Mouse (Mus musculus) lung, embryonic 14.5 days (tissue): ENCODE measurements around the gene Hck. TPM values are rescaled to one million over a fixed set of nuclear protein-coding genes. Genes with fewer than 3 reads are reported as not detected.

ENCODE experiments used
- ATAC-seq: fragments of 200-750 bp; cut with Nextera tagmentation; 2 replicates; pipeline ENCODE4 v1.8.0; 2017; ENCODE audit warnings: mild to moderate bottlenecking, moderate TSS enrichment, moderate library complexity; ENCODE audit not compliant: insufficient read depth
- DNase-seq: peaks from one replicate; pipeline ENCODE4 v3.0.0-alpha.2; 2015
- H3K27ac ChIP-seq: fragments of 300-500 bp; sonication (generic); 2 replicates; pipeline ENCODE4 v1.5.1; 2014; ENCODE audit warnings: low read depth, mild to moderate bottlenecking, moderate library complexity
- H3K27me3 ChIP-seq: fragments of 300-500 bp; sonication (generic); 2 replicates; pipeline ENCODE4 v1.6.1; 2014; ENCODE audit warnings: low read length, control low read depth; ENCODE audit not compliant: insufficient read depth
- H3K36me3 ChIP-seq: fragments of 300-500 bp; sonication (generic); 2 replicates; pipeline ENCODE4 v1.6.1; 2014; ENCODE audit warnings: control low read depth; ENCODE audit not compliant: insufficient read depth
- H3K4me1 ChIP-seq: fragments of 300-500 bp; sonication (generic); 2 replicates; pipeline ENCODE4 v1.6.1; 2014; ENCODE audit warnings: antibody characterized with exemption, control low read depth; ENCODE audit not compliant: insufficient read depth
- H3K4me2 ChIP-seq: fragments of 300-500 bp; sonication (generic); 2 replicates; pipeline ENCODE4 v1.6.1; 2014; ENCODE audit warnings: mild to moderate bottlenecking
- H3K4me3 ChIP-seq: fragments of 300-500 bp; sonication (generic); 2 replicates; pipeline ENCODE4 v1.5.1; 2014; ENCODE audit warnings: low read depth, low read length
- H3K9ac ChIP-seq: fragments of 300-500 bp; sonication (generic); 2 replicates; pipeline ENCODE4 v1.6.1; 2014
- H3K9me3 ChIP-seq: fragments of 300-500 bp; sonication (generic); 2 replicates; pipeline ENCODE4 v1.6.1; 2016; ENCODE audit warnings: low read depth, low read length, control low read depth
- CTCF ChIP-seq: IDR thresholded peaks from 2 replicates; pipeline ENCODE4 v1.5.1; 2016; ENCODE audit warnings: antibody characterized with exemption, low read depth
- WGBS: fragments of 180-500 bp; shearing (Covaris S2); extraction: QIAGEN DNeasy Blood & Tissue Kit; methylation state at CpG from one replicate; pipeline ENCODE4 v1.1.7; 2014; 5-methylcytosine and 5-hydroxymethylcytosine counted together
- polyA plus RNA-seq: library from polyadenylated mRNA; unstranded; fragments of >200 nt; fragmentation: Nextera tagmentation; extraction: Ambion mirVana; gene quantifications from 2 replicates; pipeline ENCODE4 v1.2.1, GENCODE M21; 2014

Gene Hck
- polyA plus RNA-seq, 1 experiment from 2014 or later: 2.6 TPM

GRCm38 (mm10) chr2:153120126-153120525 is 11.9 kb downstream of the Hck start:
- DNase-seq (no peak), ATAC-seq (no peak)
- WGBS: 70% methylated on average over 8 of the region's 8 CpGs
- Histone ChIP-seq H3K36me3 (no peaks in the 10 kb centered on the region), H3K27ac (no peak overlapping the region), H3K4me3 (no peak overlapping the region), H3K4me2 (no peak overlapping the region), H3K27me3 (no peaks in the 10 kb centered on the region), H3K9ac (no peak overlapping the region), H3K9me3 (no peaks in the 10 kb centered on the region), H3K4me1 (no peaks in the 10 kb centered on the region)
- TF ChIP-seq CTCF: no peak

GRCm38 (mm10) chr2:153121821-153122615 is 13.8 kb downstream of the Hck start:
- ATAC-seq (no peak), DNase-seq (no peak)
- TF ChIP-seq CTCF: no peak
- Histone ChIP-seq H3K27ac (no peak overlapping the region), H3K4me3 (no peak overlapping the region), H3K4me1 (no peaks in the 10 kb centered on the region), H3K9me3 (no peaks in the 10 kb centered on the region), H3K27me3 (no peaks in the 10 kb centered on the region), H3K36me3 (no peaks in the 10 kb centered on the region), H3K9ac (no peak overlapping the region), H3K4me2 (no peak overlapping the region)
- 67% methylated on average over 8 of the region's 8 CpGs for WGBS

- H3K4me1 ChIP-seq: no peaks in the 10 kb centered on the region
- no peaks in the 10 kb centered on the region for H3K27me3 ChIP-seq
- no peak overlapping the region for H3K27ac ChIP-seq
- WGBS: 80% methylated on average over 7 of the region's 7 CpGs
- ATAC-seq (no peak), DNase-seq (no peak)
- no peak overlapping the region for H3K9ac ChIP-seq
- no peak for TF ChIP-seq CTCF
- H3K4me2 ChIP-seq: no peak overlapping the region
- H3K4me3 ChIP-seq: no peak overlapping the region
- H3K36me3 ChIP-seq: no peaks in the 10 kb centered on the region
- H3K9me3 ChIP-seq: no peaks in the 10 kb centered on the region
Observed at GRCm38 (mm10) chr2:153122701-153123100, 14.4 kb downstream of the Hck start.

GRCm38 (mm10) chr2:153125875-153126274 is 17.6 kb downstream of the Hck start:
- Histone ChIP-seq H3K9ac (no peak overlapping the region), H3K4me2 (no peak overlapping the region), H3K4me3 (no peak overlapping the region), H3K9me3 (no peaks in the 10 kb centered on the region), H3K27ac (no peak overlapping the region), H3K27me3 (no peaks in the 10 kb centered on the region), H3K36me3 (no peaks in the 10 kb centered on the region), H3K4me1 (no peaks in the 10 kb centered on the region)
- ATAC-seq (no peak), DNase-seq (no peak)
- no peak for TF ChIP-seq CTCF
- 41% methylated on average over 5 of the region's 5 CpGs for WGBS

- Histone ChIP-seq H3K4me2 (no peak overlapping the region), H3K27ac (no peak overlapping the region), H3K4me1 (no peaks in the 10 kb centered on the region), H3K36me3 (no peaks in the 10 kb centered on the region), H3K4me3 (no peak overlapping the region), H3K9me3 (no peaks in the 10 kb centered on the region), H3K27me3 (no peaks in the 10 kb centered on the region), H3K9ac (no peak overlapping the region)
- TF ChIP-seq CTCF: peak; percentile 47
- DNase-seq: peak; percentile 24
- 17% methylated on average over 6 of the region's 6 CpGs for WGBS
- no peak for ATAC-seq
Observed at GRCm38 (mm10) chr2:153131019-153131418, 22.8 kb downstream of the Hck start.

- no peak overlapping the region for H3K27ac ChIP-seq
- no peaks in the 10 kb centered on the region for H3K36me3 ChIP-seq
- ATAC-seq (no peak), DNase-seq (peak; percentile 48)
- TF ChIP-seq CTCF: peak; percentile 52
- H3K9ac ChIP-seq: no peak overlapping the region
- WGBS: 31% methylated on average over 5 of the region's 5 CpGs
- H3K27me3 ChIP-seq: no peaks in the 10 kb centered on the region
- H3K4me3 ChIP-seq: no peak overlapping the region
- no peak overlapping the region for H3K4me2 ChIP-seq
- no peaks in the 10 kb centered on the region for H3K4me1 ChIP-seq
- H3K9me3 ChIP-seq: no peaks in the 10 kb centered on the region
Observed at GRCm38 (mm10) chr2:153134237-153134636, 26.0 kb downstream of the Hck start.

GRCm38 (mm10) chr2:153136211-153136610 is 27.9 kb downstream of the Hck start:
- ATAC-seq: no peak
- no peak for TF ChIP-seq CTCF

More at GRCm38 (mm10) chr2:153136211-153136610, 27.9 kb downstream of the Hck start:
- Histone ChIP-seq H3K4me2 (no peak overlapping the region), H3K4me3 (no peak overlapping the region), H3K36me3 (no peaks in the 10 kb centered on the region), H3K27me3 (no peaks in the 10 kb centered on the region), H3K4me1 (no peaks in the 10 kb centered on the region), H3K9ac (no peak overlapping the region), H3K9me3 (no peaks in the 10 kb centered on the region), H3K27ac (no peak overlapping the region)
- no peak for DNase-seq
- WGBS: 61% methylated on average over 4 of the region's 4 CpGs
